Mouse (Mus musculus) embryonic fibroblast, embryonic 13.5 days (primary cell): ENCODE measurements around the gene Txnip.

ENCODE experiments used
- CTCF ChIP-seq: IDR thresholded peaks from 2 replicates; pipeline ENCODE4 v1.5.1; 2011; ENCODE audit warnings: mild to moderate bottlenecking, control low read depth, low read length, moderate library complexity, borderline replicate concordance; ENCODE audit not compliant: insufficient read depth
- POLR2A ChIP-seq: IDR thresholded peaks from 2 replicates; pipeline ENCODE4 v1.6.1; 2011; ENCODE audit warnings: low read depth, mild to moderate bottlenecking, control low read depth, low read length, moderate library complexity

GRCm38 (mm10) chr3:96564633-96565032 is 6.9 kb downstream of the Txnip start:
- no peak for TF ChIP-seq CTCF
- no peak for TF ChIP-seq POLR2A
